Mouse (Mus musculus): ENCODE data around the gene Znrf4. TPM values are rescaled to one million over a fixed set of nuclear protein-coding genes. Genes with fewer than 3 reads are reported as not detected.
A peak's percentile ranks its signal among the peaks of the same experiment; 100 is the strongest.

Znrf4 gene
- total RNA-seq (2014; rRNA removed) (not detected in 2 replicates), polyA plus RNA-seq (2012; rRNA removed) (not detected in 2 replicates)

DNA sequence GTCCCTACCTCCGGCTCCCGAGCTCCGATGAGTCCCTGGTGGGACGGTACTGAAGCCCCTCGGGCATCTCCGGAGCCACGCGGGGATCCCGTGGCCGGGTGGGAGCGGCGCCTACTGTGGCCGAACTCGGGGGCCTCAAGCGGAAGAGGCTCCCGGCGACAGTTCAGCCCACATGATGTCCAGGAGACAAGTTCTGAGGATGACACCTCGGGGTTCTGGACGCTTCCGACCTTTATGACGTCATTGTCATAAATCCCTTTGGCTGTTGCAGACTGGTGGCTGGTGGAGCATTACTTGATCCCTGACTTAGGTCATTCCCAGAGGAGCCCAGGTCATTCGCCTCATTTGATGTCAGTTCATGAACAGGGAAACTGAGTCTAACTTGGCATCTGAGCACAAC is at the start of gene Znrf4:
Gene Znrf4 (minus strand): TSS at position 122 of the 400 bp plus-strand sequence.
- DNase-seq (ENCODE audit: extremely low read depth, low read depth, low spot score) = no peak
- Histone ChIP-seq H3K27me3 (ENCODE audit: control insufficient read depth, insufficient read depth, low read length) (peaks cover 23% of the 10 kb centered on the region), H3K4me1 (ENCODE audit: control insufficient read depth, insufficient read depth, low read length) (peaks cover 4% of the 10 kb centered on the region; the same call in 1 of the 2 replicates), H3K79me2 (ENCODE audit: control insufficient read depth, insufficient read depth, low read length) (no peaks in the 10 kb centered on the region), H3K4me3 (ENCODE audit: insufficient read depth, low read depth, low read length) (no peak within 1 kb of the TSS), H3K9ac (ENCODE audit: low read depth, low read length) (no peak within 1 kb of the TSS), H3K27ac (replicated peaks; ENCODE audit: insufficient read depth, low read depth, low read length) (no peak within 1 kb of the TSS), H3K36me3 (ENCODE audit: control insufficient read depth, insufficient read depth, low read length) (no peaks in the 10 kb centered on the region)
- no peak for TF ChIP-seq CTCF (IDR thresholded peaks at IDR 0.05; ENCODE audit: low read depth, low read length)
- TF ChIP-seq POLR2A (IDR thresholded peaks at IDR 0.05; ENCODE audit: extremely low read depth, insufficient read depth, low read length) = no peak
- WGBS = 62% methylated on average over 22 of the region's 22 CpGs

DNA sequence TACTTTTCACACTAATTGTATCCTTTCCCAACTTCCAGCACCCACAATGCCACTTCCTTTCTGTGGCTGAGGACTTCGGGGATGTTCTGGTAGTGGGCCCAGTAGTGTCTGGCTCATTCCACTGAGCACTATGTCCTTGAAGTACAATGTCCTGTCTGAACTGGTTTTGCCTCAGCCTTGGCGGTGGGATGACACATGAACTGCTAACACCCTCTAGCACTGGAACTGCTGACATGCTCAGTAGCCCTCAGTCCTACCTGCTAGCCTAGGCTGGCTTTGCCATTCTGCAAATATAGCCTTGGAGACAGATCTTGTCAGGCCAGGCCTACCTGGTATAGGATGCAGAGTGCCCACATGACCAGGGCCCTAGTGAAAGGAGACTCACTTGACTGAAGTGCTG is 49.6 kb upstream of the Znrf4 start:
- TF ChIP-seq CTCF (IDR thresholded peaks at IDR 0.05; ENCODE audit: low read depth, low read length) (no peak), POLR2A (IDR thresholded peaks at IDR 0.05; ENCODE audit: extremely low read depth, insufficient read depth, low read length) (no peak)
- H3K4me3 ChIP-seq (ENCODE audit: insufficient read depth, low read depth, low read length) = no peak overlapping the region
- no peaks in the 10 kb centered on the region for H3K79me2 ChIP-seq (ENCODE audit: control insufficient read depth, insufficient read depth, low read length)
- no peak overlapping the region for H3K9ac ChIP-seq (ENCODE audit: low read depth, low read length)
- peaks cover 3% of the 10 kb centered on the region; the same call in 1 of the 2 replicates for H3K4me1 ChIP-seq (ENCODE audit: control insufficient read depth, insufficient read depth, low read length)
- H3K36me3 ChIP-seq (ENCODE audit: control insufficient read depth, insufficient read depth, low read length) = peaks cover 40% of the 10 kb centered on the region
- no peak overlapping the region for H3K27ac ChIP-seq (replicated peaks; ENCODE audit: insufficient read depth, low read depth, low read length)
- no peak for DNase-seq (ENCODE audit: extremely low read depth, low read depth, low spot score)
- no peaks in the 10 kb centered on the region for H3K27me3 ChIP-seq (ENCODE audit: control insufficient read depth, insufficient read depth, low read length)
- WGBS = 90% methylated on average over 2 of the region's 2 CpGs

DNA sequence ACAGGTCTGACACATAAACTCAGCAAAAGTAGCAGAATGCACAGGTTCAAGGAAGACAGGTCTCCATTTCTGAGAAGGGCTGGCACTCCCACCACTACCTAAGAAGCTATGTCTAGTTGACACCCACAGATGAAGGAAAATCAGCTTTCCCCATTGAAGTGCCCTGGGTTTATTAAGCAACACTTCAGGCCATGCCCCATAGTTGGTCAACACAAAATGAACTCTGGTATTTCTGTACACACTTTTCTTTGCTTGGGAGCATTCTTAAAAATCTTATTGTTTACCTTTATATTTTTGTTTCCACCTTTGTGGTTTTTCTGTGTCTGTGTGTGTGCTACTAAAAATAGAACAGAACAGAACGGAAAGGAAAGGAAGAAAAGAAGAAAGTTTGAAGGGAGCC is 47.9 kb upstream of the Znrf4 start:
- H3K27ac ChIP-seq (replicated peaks; ENCODE audit: insufficient read depth, low read depth, low read length) = no peak overlapping the region
- no peaks in the 10 kb centered on the region for H3K79me2 ChIP-seq (ENCODE audit: control insufficient read depth, insufficient read depth, low read length)
- no peak for TF ChIP-seq CTCF (IDR thresholded peaks at IDR 0.05; ENCODE audit: low read depth, low read length)
- no peak for TF ChIP-seq POLR2A (IDR thresholded peaks at IDR 0.05; ENCODE audit: extremely low read depth, insufficient read depth, low read length)
- H3K4me1 ChIP-seq (ENCODE audit: control insufficient read depth, insufficient read depth, low read length) = peaks cover 3% of the 10 kb centered on the region; the same call in 1 of the 2 replicates
- H3K27me3 ChIP-seq (ENCODE audit: control insufficient read depth, insufficient read depth, low read length) = no peaks in the 10 kb centered on the region
- H3K36me3 ChIP-seq (ENCODE audit: control insufficient read depth, insufficient read depth, low read length) = peaks cover 27% of the 10 kb centered on the region
- 32% methylated on average over 1 of the region's 1 CpGs for WGBS
- DNase-seq (ENCODE audit: extremely low read depth, low read depth, low spot score) = peak; percentile 67
- H3K4me3 ChIP-seq (ENCODE audit: insufficient read depth, low read depth, low read length) = no peak overlapping the region
- no peak overlapping the region for H3K9ac ChIP-seq (ENCODE audit: low read depth, low read length)

DNA sequence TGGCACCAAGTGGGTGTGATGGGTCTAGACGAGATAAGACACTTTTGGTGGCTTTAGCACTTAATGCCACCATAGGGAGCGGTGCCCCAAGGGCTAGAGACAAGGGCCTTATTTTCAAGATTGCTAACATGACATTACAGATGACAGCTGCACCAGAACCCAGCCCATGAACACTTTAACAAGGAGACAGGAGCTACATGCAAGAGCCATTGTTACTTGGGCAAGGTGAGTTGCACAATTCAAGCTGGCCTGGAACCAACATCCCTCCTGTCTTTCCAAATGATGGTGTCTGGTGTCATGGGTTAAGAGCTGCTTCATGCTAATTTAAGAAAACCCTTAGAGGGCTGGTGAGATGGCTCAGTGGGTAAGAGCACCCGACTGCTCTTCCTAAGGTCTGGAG is 47.2 kb upstream of the Znrf4 start:
- Histone ChIP-seq H3K27ac (replicated peaks; ENCODE audit: insufficient read depth, low read depth, low read length) (no peak overlapping the region), H3K4me3 (ENCODE audit: insufficient read depth, low read depth, low read length) (no peak overlapping the region), H3K36me3 (ENCODE audit: control insufficient read depth, insufficient read depth, low read length) (peaks cover 20% of the 10 kb centered on the region), H3K4me1 (ENCODE audit: control insufficient read depth, insufficient read depth, low read length) (peaks cover 3% of the 10 kb centered on the region; the same call in 1 of the 2 replicates), H3K79me2 (ENCODE audit: control insufficient read depth, insufficient read depth, low read length) (no peaks in the 10 kb centered on the region), H3K27me3 (ENCODE audit: control insufficient read depth, insufficient read depth, low read length) (no peaks in the 10 kb centered on the region), H3K9ac (ENCODE audit: low read depth, low read length) (no peak overlapping the region)
- TF ChIP-seq POLR2A (IDR thresholded peaks at IDR 0.05; ENCODE audit: extremely low read depth, insufficient read depth, low read length) (no peak), CTCF (IDR thresholded peaks at IDR 0.05; ENCODE audit: low read depth, low read length) (no peak)
- DNase-seq (ENCODE audit: extremely low read depth, low read depth, low spot score) = peak; percentile 79
- WGBS = 74% methylated on average over 3 of the region's 3 CpGs

DNA sequence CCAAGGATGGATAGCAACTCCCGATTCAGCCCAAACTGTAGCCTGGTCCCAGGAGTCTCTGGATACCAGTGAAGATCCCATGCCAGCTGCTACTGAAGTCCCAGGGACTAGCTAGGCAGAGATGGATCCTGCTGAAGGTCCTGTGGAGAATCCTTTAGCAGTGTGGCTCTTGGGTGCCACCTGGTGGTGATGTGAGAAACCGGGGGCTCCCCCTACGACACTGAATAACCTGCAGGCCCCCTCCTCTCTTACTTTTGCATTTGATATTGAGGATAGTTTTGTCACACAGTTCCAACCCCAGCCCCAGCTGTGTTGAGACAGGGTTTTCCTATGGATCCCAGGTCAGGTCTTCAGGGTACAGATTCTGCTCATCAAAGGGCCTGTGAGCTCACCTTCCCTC is 46.2 kb upstream of the Znrf4 start:
- Histone ChIP-seq H3K4me3 (ENCODE audit: insufficient read depth, low read depth, low read length) (no peak overlapping the region), H3K4me1 (ENCODE audit: control insufficient read depth, insufficient read depth, low read length) (peaks cover 3% of the 10 kb centered on the region; the same call in 1 of the 2 replicates), H3K36me3 (ENCODE audit: control insufficient read depth, insufficient read depth, low read length) (peaks cover 11% of the 10 kb centered on the region), H3K27me3 (ENCODE audit: control insufficient read depth, insufficient read depth, low read length) (no peaks in the 10 kb centered on the region), H3K9ac (ENCODE audit: low read depth, low read length) (no peak overlapping the region), H3K27ac (replicated peaks; ENCODE audit: insufficient read depth, low read depth, low read length) (no peak overlapping the region), H3K79me2 (ENCODE audit: control insufficient read depth, insufficient read depth, low read length) (no peaks in the 10 kb centered on the region)
- WGBS = 11% methylated on average over 3 of the region's 3 CpGs
- no peak for DNase-seq (ENCODE audit: extremely low read depth, low read depth, low spot score)
- TF ChIP-seq POLR2A (IDR thresholded peaks at IDR 0.05; ENCODE audit: extremely low read depth, insufficient read depth, low read length) = no peak
- TF ChIP-seq CTCF (IDR thresholded peaks at IDR 0.05; ENCODE audit: low read depth, low read length) = peak; percentile 81

DNA sequence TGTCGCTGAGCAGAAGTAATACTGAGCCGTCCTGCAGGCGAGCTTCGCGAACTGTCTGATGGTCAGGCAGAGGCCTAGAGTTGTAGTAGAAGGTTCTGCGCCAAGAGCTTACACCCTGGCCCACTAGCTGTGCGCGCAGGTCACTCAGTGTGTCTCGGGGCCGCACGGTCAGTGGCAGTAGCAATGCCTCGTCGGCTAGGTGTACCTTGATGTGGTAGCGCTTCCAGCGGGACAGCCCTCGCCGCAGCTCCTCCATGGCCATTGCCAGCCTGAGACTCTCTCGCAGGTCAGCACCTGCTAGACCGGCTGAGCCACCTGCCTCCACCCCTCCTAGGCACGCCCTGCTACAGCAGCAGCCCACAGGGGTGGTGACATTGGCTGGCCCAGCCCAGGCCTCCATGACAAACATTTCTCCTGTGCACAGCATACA is 41.9 kb upstream of the Znrf4 start, which contains the start of gene Gm20219:
Gene Gm20219 (minus strand): TSS at position 266 of the 430 bp plus-strand sequence.
- H3K79me2 ChIP-seq (ENCODE audit: control insufficient read depth, insufficient read depth, low read length) = no peaks in the 10 kb centered on the region
- H3K4me1 ChIP-seq (ENCODE audit: control insufficient read depth, insufficient read depth, low read length) = no peaks in the 10 kb centered on the region
- no peak within 1 kb of the TSS for H3K27ac ChIP-seq (replicated peaks; ENCODE audit: insufficient read depth, low read depth, low read length)
- no peak within 1 kb of the TSS for H3K4me3 ChIP-seq (ENCODE audit: insufficient read depth, low read depth, low read length)
- DNase-seq (ENCODE audit: extremely low read depth, low read depth, low spot score) = no peak
- no peaks in the 10 kb centered on the region for H3K36me3 ChIP-seq (ENCODE audit: control insufficient read depth, insufficient read depth, low read length)
- H3K9ac ChIP-seq (ENCODE audit: low read depth, low read length) = no peak within 1 kb of the TSS
- TF ChIP-seq CTCF (IDR thresholded peaks at IDR 0.05; ENCODE audit: low read depth, low read length) (no peak), POLR2A (IDR thresholded peaks at IDR 0.05; ENCODE audit: extremely low read depth, insufficient read depth, low read length) (no peak)
- WGBS = 71% methylated on average over 20 of the region's 20 CpGs
- no peaks in the 10 kb centered on the region for H3K27me3 ChIP-seq (ENCODE audit: control insufficient read depth, insufficient read depth, low read length)
